Mouse (Mus musculus) small intestine, adult 2 months (tissue): ENCODE data around the gene Ppp4r4. TPM values are rescaled to one million over a fixed set of nuclear protein-coding genes. Genes with fewer than 3 reads are reported as not detected.

ENCODE experiments used
- H3K27ac ChIP-seq: fragments of 200-500 bp; 2 replicates; pipeline ENCODE4 v1.5.1; 2012; ENCODE audit warnings: low read depth, low read length, control low read depth, inconsistent platforms; ENCODE audit not compliant: insufficient read depth
- H3K27me3 ChIP-seq: fragments of 200-500 bp; 2 replicates; pipeline ENCODE4 v1.6.1; 2012; ENCODE audit warnings: mild to moderate bottlenecking, moderate library complexity, low read length, inconsistent platforms; ENCODE audit not compliant: control insufficient read depth, insufficient read depth
- H3K36me3 ChIP-seq: fragments of 200-500 bp; 2 replicates; pipeline ENCODE4 v1.6.1; 2012; ENCODE audit warnings: mild to moderate bottlenecking, low read length, control low read depth, inconsistent platforms; ENCODE audit not compliant: control insufficient read depth, insufficient read depth
- H3K4me1 ChIP-seq: fragments of 200-500 bp; 2 replicates; pipeline ENCODE4 v1.6.1; 2012; ENCODE audit warnings: low read length, inconsistent platforms, mixed read lengths; ENCODE audit not compliant: control insufficient read depth, insufficient read depth, insufficient read length
- H3K4me3 ChIP-seq: fragments of 200-500 bp; 2 replicates; pipeline ENCODE4 v1.5.1; 2012; ENCODE audit warnings: low read depth, mild to moderate bottlenecking, control low read depth, inconsistent platforms, low read length, moderate library complexity
- CTCF ChIP-seq: fragments of 200-500 bp; IDR thresholded peaks from 2 replicates; pipeline ENCODE4 v1.5.1; 2012; ENCODE audit warnings: low read depth, mild to moderate bottlenecking, control low read depth, inconsistent platforms, low read length, moderate library complexity, mixed read lengths; ENCODE audit not compliant: insufficient replicate concordance, insufficient read length; ENCODE audit errors: extremely low read depth
- POLR2A ChIP-seq: fragments of 200-500 bp; IDR thresholded peaks from 2 replicates; pipeline ENCODE4 v1.6.1; 2012; ENCODE audit warnings: low read depth, mild to moderate bottlenecking, control low read depth, inconsistent platforms, low read length, moderate library complexity
- WGBS: fragments of 180-500 bp; shearing (Covaris S2); methylation state at CpG from one replicate; pipeline ENCODE4 v1.1.7; 2018; 5-methylcytosine and 5-hydroxymethylcytosine counted together
- polyA plus RNA-seq: library from polyadenylated mRNA; depleted of rRNA; stranded (reverse); fragments of >200 nt; gene quantifications from 2 replicates; pipeline ENCODE4 v1.2.3, GENCODE M21; 2012

Ppp4r4 gene
- polyA plus RNA-seq, 1 experiment, result 0.24 TPM

DNA sequence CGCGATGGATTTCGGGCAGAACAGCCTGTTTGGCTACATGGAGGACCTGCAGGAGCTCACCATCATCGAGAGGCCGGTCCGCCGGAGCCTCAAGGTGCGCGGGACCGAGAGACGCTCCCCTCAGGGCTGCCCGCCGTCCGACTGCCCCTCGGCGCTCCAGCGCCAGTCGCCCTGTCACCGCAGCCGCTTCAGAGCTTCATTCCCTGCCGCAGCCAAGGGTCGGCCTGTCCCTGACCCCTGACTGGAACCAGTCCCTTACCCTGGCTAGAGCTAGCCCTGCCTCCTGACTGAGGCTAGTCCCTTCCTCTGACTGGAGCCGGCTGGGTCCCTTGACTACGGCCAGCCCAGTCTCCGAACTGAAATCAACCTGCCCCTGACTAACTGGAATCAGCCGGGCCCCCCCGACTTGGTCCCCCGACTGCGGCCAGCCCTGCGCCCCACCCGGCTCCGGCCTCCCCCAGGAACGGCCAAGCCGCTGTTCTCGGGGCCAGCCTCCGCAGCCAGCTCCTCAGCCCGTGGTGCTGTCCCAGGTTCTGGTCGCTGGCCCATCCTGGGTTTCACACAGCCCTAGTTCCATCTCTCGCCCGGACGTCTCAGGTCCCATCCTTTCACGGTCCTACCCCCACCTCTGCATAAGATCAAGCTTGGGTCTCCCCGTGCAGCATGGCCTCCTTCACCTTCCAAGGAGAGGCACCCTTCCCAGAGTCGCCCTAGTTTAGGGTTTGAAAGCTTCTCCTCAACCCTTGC lies 739 bp downstream of the Ppp4r4 start:
- Histone ChIP-seq H3K4me1 (peaks cover 12% of the 10 kb centered on the region), H3K27ac (no peak overlapping the region), H3K36me3 (no peaks in the 10 kb centered on the region), H3K4me3 (peak overlapping the region; percentile 74), H3K27me3 (peaks cover 8% of the 10 kb centered on the region; the same call in 1 of the 2 replicates)
- WGBS, result 3% methylated on average over 44 of the region's 44 CpGs
- TF ChIP-seq POLR2A (no peak), CTCF (no peak)

DNA sequence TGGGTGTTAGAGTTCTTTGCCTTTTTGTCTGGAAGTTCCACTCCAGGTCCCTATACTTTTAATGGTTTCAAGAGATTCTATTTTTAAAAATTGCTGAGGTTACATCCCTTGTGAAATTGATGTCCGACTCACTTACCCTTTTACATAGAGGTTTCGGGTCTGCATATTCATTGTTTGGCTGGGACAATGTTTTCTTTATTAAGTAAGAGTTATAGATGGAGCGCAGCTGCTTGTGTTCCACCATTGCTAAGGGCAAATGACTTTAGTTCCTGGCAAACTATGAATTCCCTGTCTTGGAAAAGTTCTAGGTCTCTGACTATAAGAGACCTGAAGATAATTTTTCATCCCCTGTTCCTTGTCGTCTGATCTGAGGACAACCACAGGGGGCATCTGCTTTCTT lies 8.3 kb downstream of the Ppp4r4 start:
- H3K27ac ChIP-seq, result no peak overlapping the region
- no peak overlapping the region for H3K4me3 ChIP-seq
- H3K4me1 ChIP-seq, result no peaks in the 10 kb centered on the region
- WGBS, result 76% methylated on average over 4 of the region's 4 CpGs
- TF ChIP-seq CTCF (no peak), POLR2A (no peak)
- no peaks in the 10 kb centered on the region for H3K36me3 ChIP-seq
- H3K27me3 ChIP-seq, result no peaks in the 10 kb centered on the region

DNA sequence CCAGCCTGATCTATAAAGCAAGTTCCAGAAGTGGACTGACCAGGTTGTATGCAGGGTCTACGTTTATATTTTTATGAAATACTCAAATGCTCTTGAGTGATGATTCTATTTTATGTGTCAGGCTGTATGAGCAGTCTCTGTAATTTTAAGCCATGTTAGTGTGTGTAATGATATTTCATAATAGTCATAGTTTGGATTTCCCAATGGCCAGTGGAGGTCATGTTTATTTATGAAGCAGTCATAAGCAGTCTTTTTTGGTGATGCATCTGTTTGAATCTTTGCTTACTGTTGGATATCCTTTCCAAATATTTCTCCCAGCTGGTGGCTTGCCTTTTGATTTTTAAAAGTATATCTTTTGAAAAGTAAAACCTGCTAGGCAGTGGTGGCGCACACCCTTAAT lies 11.3 kb downstream of the Ppp4r4 start:
- no peak overlapping the region for H3K27ac ChIP-seq
- no peak overlapping the region for H3K4me3 ChIP-seq
- WGBS, result 77% methylated on average over 2 of the region's 2 CpGs
- H3K27me3 ChIP-seq, result no peaks in the 10 kb centered on the region
- no peak for TF ChIP-seq POLR2A
- no peak for TF ChIP-seq CTCF
- no peaks in the 10 kb centered on the region for H3K4me1 ChIP-seq
- H3K36me3 ChIP-seq, result no peaks in the 10 kb centered on the region

DNA sequence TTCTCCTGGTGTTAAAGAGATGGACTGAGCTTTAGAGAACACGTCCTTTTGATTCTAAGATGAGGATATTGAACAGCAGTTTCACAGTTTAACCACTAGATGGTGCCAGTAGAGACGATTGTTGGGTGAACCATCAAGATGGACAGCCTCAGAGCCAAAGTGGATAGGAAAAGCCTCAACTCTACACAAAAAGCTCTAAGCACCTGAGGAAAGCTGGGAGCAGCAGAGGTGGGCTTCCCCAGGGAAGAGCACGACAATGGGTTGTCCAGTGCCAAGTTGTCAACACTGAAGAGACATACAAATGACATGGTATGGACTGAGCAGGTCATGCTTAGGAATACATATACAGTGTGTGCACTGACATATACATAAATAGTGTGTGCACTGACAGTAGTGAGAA lies 12.1 kb downstream of the Ppp4r4 start:
- TF ChIP-seq CTCF, result peak; percentile 41; the same call in 1 of the 2 replicates
- TF ChIP-seq POLR2A, result no peak
- Histone ChIP-seq H3K4me3 (no peak overlapping the region), H3K4me1 (no peaks in the 10 kb centered on the region), H3K36me3 (no peaks in the 10 kb centered on the region), H3K27ac (no peak overlapping the region), H3K27me3 (no peaks in the 10 kb centered on the region)
- WGBS, result 6% methylated on average over 3 of the region's 3 CpGs

DNA sequence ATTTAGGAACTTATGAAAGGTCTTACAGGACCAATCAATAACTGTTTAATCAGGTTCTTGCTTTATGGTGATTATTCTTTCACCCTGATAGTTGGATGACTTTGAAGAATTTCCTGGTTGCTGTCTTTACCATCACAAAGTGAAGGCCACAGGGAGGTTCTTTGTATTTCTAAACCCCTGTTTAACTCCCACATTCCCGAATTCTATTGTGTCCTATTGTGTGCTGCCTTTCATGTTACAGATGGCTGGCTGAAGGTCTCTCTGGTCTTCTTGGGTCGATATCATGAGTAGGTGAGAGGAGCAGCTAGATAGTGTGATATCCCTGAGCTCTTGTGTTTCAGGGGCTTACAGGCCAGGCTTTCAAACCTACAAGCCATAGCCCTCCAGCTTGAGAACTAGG lies 15.4 kb downstream of the Ppp4r4 start:
- Histone ChIP-seq H3K27ac (no peak overlapping the region), H3K4me1 (no peaks in the 10 kb centered on the region), H3K27me3 (no peaks in the 10 kb centered on the region), H3K36me3 (no peaks in the 10 kb centered on the region), H3K4me3 (no peak overlapping the region)
- WGBS, result 53% methylated on average over 2 of the region's 2 CpGs
- TF ChIP-seq CTCF, result no peak
- TF ChIP-seq POLR2A, result no peak

DNA sequence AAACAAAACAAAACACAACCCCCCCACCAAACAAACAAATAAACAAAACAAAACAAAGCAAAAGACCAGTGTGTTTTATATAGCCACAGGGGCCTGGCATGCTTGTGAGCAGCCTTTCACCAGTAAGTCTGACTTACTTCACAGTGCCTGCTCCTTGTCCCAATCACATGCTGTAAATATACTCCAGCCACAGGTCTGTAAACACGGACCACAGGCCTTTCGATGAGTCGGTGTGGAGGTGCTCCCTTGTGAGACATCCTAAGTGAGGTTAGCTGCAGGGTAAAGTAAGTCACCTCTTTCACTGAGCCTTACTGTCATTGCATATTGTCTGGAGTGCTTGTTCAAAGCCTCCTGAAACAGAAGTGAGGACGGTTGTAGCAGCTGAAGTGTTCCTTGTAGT lies 16.4 kb downstream of the Ppp4r4 start:
- H3K4me1 ChIP-seq, result no peaks in the 10 kb centered on the region
- no peak for TF ChIP-seq CTCF
- no peaks in the 10 kb centered on the region for H3K36me3 ChIP-seq
- no peaks in the 10 kb centered on the region for H3K27me3 ChIP-seq
- WGBS, result 54% methylated on average over 4 of the region's 4 CpGs
- H3K27ac ChIP-seq, result no peak overlapping the region
- H3K4me3 ChIP-seq, result no peak overlapping the region

DNA sequence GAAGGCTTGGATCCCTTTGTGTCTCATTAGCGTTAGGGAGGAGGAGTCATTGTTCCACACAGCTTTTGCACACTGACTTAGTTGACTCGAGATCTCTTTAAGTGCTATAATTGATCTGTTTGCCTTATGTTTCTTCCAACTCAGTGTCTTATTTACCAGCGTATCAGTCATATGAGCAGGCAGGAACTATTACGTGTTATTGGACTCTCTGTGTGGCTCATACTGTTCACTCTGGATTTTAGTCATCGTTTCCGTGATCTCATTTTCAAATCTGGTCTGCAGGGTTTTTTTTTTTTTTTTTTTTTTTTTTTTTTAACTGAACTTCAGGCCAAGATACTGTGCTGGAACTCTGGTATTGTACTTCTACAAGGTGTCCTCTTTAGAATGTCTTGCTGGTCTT lies 18.0 kb downstream of the Ppp4r4 start:
- TF ChIP-seq CTCF, result no peak
- no peak for TF ChIP-seq POLR2A
- H3K27me3 ChIP-seq, result no peaks in the 10 kb centered on the region
- WGBS, result 80% methylated on average over 6 of the region's 6 CpGs
- no peaks in the 10 kb centered on the region for H3K4me1 ChIP-seq
- no peaks in the 10 kb centered on the region for H3K36me3 ChIP-seq
- H3K27ac ChIP-seq, result no peak overlapping the region
- no peak overlapping the region for H3K4me3 ChIP-seq

DNA sequence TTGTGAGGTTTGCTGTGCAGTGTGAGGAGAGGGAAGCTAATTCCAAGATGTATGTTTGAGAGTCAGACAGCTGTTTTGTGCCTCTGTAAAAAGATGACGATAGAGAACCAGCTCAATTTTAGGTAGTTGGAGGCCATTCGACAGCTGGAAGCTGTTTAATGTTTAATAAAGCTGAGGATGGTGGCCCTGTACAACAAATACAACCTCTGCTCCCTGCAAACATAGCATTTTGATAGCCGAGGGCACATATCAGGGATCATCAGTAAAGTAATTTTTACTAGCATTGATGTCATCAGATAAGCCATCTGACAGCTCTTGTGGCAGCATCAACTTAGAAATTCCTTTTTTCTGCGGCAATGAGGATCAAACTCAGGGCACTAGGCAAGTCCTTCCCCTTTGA lies 19.3 kb downstream of the Ppp4r4 start:
- Histone ChIP-seq H3K4me3 (no peak overlapping the region), H3K27ac (no peak overlapping the region), H3K36me3 (no peaks in the 10 kb centered on the region), H3K27me3 (no peaks in the 10 kb centered on the region), H3K4me1 (no peaks in the 10 kb centered on the region)
- no peak for TF ChIP-seq POLR2A
- TF ChIP-seq CTCF, result no peak
- WGBS, result 26% methylated on average over 4 of the region's 4 CpGs
